In genomic region chr13:102658223-102658839, GRCm38 (mm10) we compare ENCODE assay signal across 9 mouse cellular contexts. TPM values are rescaled to one million over a fixed set of nuclear protein-coding genes. Genes with fewer than 3 reads are reported as not detected.
A peak's percentile ranks its signal among the peaks of the same experiment; 100 is the strongest.
DNase-seq lines count a peak whose midpoint lies in the region; TF ChIP-seq lines count a peak whose summit lies in the region.
"Had no signal": no experiment of that assay in that cellular context is flagged by ENCODE, and none has a peak within 500 bp of the region (broad histone marks: within the 10 kb centered on the region; RNA-seq: fewer than 3 reads in every experiment).

No protein-coding gene starts in this region.

- no peak for TF ChIP-seq CTCF in kidney, adult 2 months (conservative IDR thresholded peaks at IDR 0.05; ENCODE audit: insufficient read depth, insufficient read length, low read depth, low read length)

- H3K4me1 ChIP-seq in kidney, adult 2 months (ENCODE audit: control insufficient read depth, insufficient read depth, low read length): no peaks in the 10 kb centered on the region

- no peak overlapping the region for H3K4me3 ChIP-seq in kidney, adult 2 months (ENCODE audit: insufficient read depth, low read depth, low read length)

- H3K36me3 ChIP-seq in kidney, adult 2 months (ENCODE audit: control insufficient read depth, insufficient read depth, low read length): no peaks in the 10 kb centered on the region
- H3K36me3 ChIP-seq: G1E had no signal

- no peak for TF ChIP-seq POLR2A in kidney, adult 2 months (IDR thresholded peaks at IDR 0.05; ENCODE audit: low read depth, low read length)

- 67% methylated on average over 6 of the region's 6 CpGs for WGBS in kidney, adult 2 months

- H3K27me3 ChIP-seq in kidney, adult 2 months (replicated peaks; ENCODE audit: control insufficient read depth, insufficient read depth, low read length): no peaks in the 10 kb centered on the region

- H3K27ac ChIP-seq in kidney, adult 2 months (ENCODE audit: insufficient read depth, low read depth, low read length): peak overlapping the region; percentile 66; the same call in 1 of the 2 replicates

- intact Hi-C loops in heart, postnatal 14 days (cut with DNase I): no loop called here

- peak; percentile 80 for DNase-seq in kidney, adult 2 months
- no peak for DNase-seq in kidney, adult 11 months
- DNase-seq in cerebellum, adult 8-10 months: peak; percentile 41
- peak; percentile 66 to 72 for DNase-seq in heart, postnatal 14 days
- peak; percentile 80 for DNase-seq in lung, postnatal 36 days
- DNase-seq in left cerebral cortex, adult 11 months (ENCODE audit: low spot score): no peak
- no peak for DNase-seq in right cerebral cortex, postnatal 25 days
- DNase-seq in thymus, postnatal 14 days: no peak

RNA-seq across cellular contexts. Expression of gene Cd180, which starts 35.0 kb away (rescaled TPM):
- polyA plus RNA-seq in kidney, adult 2 months (2012; rRNA removed): 1.0 and 2.1 TPM in 2 replicates
- 1 to 10 TPM in 1 of 2 experiments, under 1 TPM in 1; 0.41 to 1.2 TPM for total RNA-seq in heart, postnatal 14 days (2021)
- polyA plus RNA-seq: G1E had no signal

Comparison
In these comparisons a context has a peak if more than half of its experiments do, and no peak if none do; other contexts are left out.
1. DNase-seq: peak in kidney, adult 2 months (single experiment), cerebellum, adult 8-10 months (single experiment), heart, postnatal 14 days (2 of 2) and lung, postnatal 36 days (single experiment); none in kidney, adult 11 months (single experiment), left cerebral cortex, adult 11 months (single experiment), right cerebral cortex, postnatal 25 days (single experiment) and thymus, postnatal 14 days (single experiment).